Mouse (Mus musculus): ENCODE results near the gene 1700030J22Rik. TPM values are rescaled to one million over a fixed set of nuclear protein-coding genes. Genes with fewer than 3 reads are reported as not detected.

Gene 1700030J22Rik
- total RNA-seq, 2 experiments from 2014 or later, result 0.29 to 0.40 TPM

DNA sequence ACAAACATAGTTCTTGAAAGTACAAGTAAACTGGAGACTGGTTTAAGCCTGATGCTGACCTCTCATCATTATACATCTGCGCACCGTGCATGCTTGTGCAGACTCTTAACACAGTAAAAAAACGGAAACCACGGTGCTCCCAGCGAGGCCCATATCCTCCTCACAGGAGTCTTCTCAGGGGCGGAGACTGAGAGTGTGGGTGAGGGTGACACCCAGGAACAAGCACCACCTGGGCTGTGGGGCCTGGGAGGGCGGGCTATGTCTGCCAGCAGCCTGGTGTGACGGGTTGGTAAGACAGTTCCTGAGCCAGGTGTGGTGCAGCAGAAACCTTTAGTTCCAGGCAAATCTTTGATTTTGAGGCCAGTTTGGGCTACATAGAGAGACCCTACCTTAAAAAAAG, 26.3 kb downstream of the 1700030J22Rik start:
- no peak for ATAC-seq (ENCODE audit: poor library complexity, severe bottlenecking)

DNA sequence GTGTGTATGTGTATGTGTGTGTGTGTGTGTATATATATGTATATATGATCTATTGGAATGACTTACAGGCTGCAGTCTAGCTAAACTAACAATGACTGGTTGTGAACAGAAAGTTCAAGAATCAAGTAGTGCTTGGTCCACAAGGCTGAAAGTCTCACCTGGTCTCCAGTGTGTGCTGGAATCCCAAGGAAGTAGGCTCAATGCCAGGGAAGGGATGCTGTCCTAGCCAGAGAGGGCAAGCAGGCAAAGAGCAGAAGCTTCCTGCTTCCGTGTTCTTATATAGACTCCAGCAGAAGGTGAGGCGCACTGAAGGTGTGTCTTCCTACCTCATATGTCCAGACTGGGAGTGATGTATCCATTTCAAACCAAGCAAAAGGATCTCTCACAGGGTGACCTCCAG, 27.0 kb downstream of the 1700030J22Rik start:
- no peak for ATAC-seq (ENCODE audit: poor library complexity, severe bottlenecking)

DNA sequence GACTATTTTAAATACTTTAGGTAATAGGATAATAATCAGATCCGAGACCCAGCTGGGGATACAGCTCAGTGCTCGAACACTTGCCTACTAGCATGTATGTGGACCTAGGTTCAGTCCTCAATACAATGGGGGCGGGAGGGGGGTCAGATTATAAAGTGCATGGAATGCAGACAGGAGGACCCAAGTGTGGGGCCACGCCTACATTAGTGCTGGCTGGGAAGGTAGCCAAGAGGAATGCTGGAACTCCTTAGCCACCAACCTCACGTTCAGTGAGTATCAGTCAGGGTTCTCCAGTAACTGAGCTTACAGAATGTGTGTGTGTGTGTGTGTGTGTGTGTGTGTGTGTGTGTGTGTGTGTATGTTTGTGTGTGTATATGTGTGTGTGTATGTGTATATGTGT, 27.4 kb downstream of the 1700030J22Rik start:
- no peak for ATAC-seq (ENCODE audit: poor library complexity, severe bottlenecking)

DNA sequence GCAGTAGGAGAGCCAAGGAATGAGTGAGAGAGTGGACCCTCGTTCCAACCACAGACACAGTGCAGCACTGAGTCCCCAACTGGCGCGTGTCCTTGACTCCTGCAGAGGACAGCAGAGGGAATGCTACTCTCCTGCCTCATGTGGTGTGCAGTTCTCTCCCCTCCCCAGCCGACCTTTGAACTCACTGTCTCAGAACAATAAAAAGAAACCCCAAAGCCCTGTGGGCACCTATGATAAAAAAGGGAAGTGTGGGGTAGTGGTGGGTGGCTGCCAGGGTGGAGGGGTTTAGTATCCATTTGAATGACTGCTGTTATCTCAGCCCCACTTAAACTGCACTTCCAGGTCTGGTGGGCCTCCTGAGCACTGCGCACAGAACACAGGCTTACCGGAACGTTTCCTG, 31.2 kb downstream of the 1700030J22Rik start:
- ATAC-seq (ENCODE audit: poor library complexity, severe bottlenecking), result no peak

DNA sequence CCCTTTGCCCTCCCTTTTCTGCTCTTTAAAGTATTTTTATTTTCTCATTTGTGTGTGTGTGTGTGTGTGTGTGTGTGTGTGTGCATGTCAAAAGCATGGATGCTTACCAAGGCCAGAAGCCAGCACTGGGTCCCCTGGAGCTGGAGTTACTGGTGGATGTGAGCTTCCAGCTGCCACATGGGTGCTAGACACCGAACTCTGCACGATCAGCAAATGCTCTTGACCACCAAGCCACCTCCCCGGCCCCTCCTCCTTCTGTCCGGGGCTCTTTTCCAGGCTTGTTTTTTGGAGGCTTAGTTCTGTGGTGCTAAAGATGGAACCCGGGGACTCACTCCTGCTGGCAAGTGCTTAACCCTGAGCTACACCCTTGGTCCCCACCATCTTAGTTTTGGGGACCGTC, 31.9 kb downstream of the 1700030J22Rik start:
- no peak for ATAC-seq (ENCODE audit: poor library complexity, severe bottlenecking)

DNA sequence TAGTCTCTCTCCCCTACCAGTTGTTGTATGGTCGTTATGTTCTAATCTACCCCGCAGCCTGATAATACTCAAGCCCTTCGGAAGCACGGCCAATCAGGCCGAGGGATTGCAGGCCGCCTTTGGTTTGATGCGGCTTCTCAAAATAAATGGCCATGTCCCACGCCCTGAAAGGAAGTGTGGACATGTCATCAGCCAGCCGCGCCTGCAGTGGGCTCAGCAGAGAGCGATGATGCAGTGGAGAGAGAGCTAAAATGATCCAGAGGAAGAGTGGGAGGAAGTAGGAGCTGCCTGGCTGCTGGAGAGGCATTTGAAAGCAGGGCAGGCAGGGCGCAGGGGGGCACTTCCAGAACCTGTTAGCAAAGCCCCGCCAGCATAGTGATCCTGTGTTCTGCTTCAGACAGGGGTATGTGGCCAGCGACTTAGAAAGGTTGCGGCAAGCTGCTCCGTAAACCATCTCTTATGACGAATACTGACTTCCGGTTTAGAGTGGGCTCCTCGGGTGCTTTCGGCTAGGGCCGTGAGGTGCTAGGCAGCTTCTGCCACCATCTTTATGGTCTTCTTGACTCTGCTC, 32.4 kb downstream of the 1700030J22Rik start:
- ATAC-seq (ENCODE audit: poor library complexity, severe bottlenecking), result peak; percentile 54

DNA sequence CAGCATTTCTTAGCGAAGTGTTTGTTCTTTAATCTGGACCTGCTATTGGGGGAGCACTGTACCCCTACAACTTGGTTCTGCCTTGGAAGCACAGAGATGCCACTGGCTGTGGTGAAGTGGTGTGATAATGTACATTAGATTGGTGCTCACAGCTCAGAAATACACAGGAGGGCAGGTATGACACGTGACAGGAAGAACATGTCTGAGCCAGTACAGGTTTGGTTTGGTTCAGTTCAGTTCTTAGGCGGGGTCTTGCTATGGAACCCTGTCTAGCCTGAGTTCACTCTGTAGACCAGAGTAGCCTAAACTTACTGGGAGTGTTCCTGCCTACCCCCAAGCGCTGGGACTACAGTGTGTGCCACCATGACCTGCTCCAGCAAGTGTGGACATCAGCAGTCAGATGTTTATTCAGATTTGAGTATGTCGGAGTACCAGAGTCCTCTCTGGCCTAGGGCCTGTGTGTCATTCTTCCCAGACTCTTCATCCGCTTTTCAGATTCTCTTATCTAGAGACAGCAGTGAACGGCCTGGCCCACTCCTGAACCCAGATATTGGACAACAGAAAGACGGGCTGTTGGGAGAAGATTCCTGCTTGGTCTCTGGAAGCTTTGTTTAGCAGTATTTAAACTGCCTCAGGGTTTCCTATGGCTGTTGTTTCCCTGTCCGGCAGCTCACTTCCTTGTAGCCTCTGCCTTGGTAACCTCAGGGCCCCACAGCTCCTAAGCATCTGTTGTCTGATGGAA, 33.4 kb downstream of the 1700030J22Rik start:
- no peak for ATAC-seq (ENCODE audit: poor library complexity, severe bottlenecking)

DNA sequence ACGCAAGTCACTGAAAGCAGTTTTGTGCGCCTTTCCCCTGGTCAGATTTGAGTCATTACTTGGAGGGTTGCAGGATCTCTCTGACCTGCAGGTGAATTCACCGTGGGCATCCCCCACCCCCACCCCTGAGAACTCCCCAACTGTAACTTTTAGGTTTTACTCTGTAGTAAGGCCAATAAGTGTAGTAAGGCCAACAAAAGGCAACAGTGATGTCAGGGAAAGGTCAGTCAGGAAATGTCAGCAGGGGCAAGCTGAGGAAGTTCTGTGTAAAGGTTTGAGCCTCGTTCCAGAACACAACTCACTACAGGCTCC, 34.4 kb downstream of the 1700030J22Rik start:
- ATAC-seq (ENCODE audit: poor library complexity, severe bottlenecking), result 0 out of 2 replicates have a peak, but pooled peaks have one; percentile 10

DNA sequence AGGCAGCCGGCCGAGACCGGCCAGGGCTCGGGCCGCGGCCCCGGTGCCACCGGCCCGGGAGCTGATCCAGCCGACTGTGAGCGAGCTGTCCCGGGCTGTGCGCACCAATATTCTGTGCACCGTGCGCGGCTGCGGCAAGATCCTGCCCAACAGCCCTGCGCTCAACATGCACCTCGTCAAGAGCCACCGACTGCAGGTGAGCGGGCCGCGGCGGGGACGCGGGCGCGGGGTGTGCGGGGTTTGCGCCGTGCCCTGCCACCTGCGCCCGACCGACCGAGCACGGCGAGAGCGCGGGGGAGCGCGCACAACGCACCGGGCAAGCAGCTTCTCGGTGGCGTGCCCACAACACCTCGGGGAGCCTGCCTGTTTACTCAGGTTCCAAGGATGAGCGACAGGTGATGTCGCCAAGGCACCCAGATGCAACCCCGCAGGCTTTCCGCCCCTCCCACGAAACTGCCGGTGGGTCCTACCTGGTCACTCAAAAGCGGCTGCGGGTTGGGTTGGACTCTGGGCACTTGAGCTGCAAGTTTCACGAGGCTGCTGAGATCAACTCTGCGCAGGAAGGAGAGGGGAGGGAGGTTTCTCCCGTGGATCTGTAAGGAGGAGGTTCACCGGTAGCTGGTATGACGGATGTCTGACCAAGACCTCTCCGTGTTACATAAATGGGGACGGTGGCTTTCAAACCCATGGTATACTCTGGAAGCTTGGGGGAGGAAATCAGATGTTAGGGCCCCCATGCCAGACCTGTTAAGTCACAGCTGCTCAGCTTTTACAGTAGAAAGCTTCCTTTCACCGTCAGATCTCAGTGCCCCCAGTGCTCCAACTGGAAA, 35.0 kb downstream of the 1700030J22Rik start:
- 0 out of 2 replicates have a peak, but pooled peaks have one; percentile 8 for ATAC-seq (ENCODE audit: poor library complexity, severe bottlenecking)

DNA sequence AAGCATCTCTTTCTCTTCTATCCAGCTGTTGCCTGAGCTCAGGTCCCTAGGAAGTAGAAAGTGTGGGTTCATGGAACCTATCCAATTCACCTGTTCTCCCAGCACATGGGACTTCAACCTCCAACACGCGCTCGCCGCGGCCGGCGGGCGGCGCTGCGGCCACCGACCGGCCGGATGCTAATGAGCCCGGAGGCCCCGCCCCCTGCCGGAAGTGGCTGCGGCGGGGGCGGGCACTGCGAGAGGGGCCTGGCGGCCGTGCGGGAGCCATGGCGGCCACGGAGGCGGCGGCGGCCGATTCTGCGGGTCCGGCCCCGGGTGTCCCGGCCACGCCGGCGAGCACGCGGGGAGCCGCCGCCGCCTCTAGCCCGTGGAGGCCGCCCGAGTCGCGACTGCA, 35.6 kb downstream of the 1700030J22Rik start, which contains the start of gene Atmin:
Atmin (plus strand) TSS at position 233 of the 394 bp plus-strand sequence.
- ATAC-seq (ENCODE audit: poor library complexity, severe bottlenecking), result peak; percentile 85

DNA sequence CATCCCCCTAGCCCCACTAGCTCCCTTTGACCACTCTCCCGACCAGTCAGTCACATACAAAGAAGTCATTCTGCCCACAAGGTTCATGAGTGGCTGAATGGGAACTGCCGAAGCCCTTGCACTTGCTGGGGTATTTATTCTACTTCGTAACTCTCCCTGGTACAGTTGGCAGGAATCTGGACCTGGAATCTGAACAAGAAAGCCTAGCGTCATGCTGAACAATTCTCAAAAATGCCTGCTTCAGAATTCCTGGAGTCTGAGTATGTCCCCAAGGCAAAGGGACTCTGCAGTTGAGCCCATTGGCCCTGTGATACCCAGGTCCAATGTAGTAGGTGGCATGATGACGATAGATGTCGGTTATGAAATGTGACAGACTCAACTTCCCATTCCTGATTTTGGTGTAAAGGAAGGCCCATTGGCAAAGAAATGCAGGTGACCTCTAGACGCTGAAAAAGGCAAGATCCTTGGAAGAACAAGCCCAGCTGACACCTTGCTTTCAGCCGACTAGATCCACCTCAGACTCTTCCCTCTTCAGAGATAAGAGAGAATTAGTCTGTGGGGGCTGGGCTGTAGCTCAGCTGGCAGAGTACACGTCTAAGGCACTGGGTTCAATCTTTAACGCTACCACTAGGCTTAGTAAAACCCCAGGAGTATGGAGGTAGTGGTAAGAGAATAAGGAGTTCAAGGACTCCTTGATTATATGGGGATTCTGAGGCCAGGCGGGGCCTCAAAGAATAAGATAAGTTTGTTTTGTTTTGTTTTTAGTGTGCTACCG, 36.3 kb downstream of the 1700030J22Rik start:
- no peak for ATAC-seq (ENCODE audit: poor library complexity, severe bottlenecking)

DNA sequence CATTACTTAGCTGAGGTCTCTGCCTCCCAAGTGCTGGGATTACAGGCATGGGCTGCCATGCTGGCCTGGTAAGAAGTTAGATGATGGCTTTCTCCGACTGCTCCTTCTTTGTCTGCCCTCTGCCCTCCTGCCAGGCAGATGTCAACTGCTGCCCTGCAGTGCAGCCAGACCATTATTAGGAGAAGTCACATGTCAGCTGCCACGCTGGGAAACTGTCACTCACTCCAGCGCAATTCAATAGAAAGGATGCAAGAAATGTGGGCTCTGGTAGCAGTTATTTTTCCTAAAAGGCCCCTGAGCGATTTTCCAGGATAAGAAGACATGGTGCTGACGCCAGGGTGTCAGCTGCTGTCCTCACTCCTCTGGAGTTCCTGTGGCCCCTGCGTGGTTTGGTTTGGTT, 43.3 kb downstream of the 1700030J22Rik start:
- no peak for ATAC-seq (ENCODE audit: poor library complexity, severe bottlenecking)

DNA sequence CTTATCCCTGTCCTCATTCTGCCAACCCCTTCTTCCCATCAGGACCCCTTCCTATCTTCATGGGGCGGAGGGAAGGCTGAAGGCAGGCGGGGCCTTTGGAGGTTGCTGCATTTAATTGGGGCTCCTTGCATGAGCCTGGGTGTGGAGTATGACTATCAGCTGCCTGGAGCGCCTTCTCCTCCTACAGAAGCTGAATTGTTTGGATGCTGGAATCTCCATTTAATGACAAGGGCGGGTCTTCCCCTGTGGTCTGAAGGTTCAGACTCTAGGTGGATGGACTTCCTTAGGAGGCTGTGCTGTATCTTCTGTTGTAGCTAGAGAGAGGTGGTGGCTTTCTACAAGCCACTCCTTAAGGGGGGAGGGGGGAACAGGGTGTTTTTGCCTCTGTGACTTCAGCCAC, 43.8 kb downstream of the 1700030J22Rik start:
- no peak for ATAC-seq (ENCODE audit: poor library complexity, severe bottlenecking)

DNA sequence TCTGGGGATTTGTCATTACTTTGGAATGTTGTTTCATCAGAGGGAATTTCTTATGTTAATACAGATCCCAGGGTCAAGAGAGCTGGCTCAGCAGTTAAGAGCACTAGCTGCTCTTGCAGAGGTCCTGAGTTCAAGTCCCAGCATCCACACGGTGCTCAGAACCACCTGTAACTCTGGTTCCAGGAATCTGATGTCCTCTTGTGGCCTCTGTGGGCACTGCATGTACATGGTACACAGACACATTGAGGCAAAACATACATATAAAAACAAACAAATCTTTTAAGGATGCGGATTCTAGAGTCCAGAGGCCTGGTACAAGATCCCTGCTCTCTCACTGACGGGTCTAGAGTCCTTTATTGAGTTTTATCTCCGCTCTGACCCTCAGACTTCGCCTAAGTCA, 50.2 kb downstream of the 1700030J22Rik start:
- no peak for ATAC-seq (ENCODE audit: poor library complexity, severe bottlenecking)

DNA sequence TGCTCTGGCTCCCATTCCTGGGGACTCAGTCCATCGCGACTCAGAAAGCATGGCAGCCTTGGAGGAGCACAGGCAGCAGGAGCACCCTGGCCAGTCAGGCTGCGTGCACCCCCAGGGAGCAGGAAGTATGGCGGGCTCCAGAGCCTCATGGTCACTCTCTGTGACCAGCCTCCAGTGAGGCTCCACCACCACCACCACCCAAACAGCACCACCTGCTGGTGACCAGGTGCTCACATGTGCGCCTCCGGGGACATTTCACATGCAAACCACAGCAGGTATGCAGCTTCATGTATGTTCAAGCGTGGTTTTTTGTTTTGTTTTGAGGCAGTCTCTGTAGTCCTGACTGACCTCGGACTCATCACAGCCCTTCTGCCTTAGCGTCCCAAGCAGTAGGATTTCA, 50.9 kb downstream of the 1700030J22Rik start:
- peak; percentile 86 for ATAC-seq (ENCODE audit: poor library complexity, severe bottlenecking)

DNA sequence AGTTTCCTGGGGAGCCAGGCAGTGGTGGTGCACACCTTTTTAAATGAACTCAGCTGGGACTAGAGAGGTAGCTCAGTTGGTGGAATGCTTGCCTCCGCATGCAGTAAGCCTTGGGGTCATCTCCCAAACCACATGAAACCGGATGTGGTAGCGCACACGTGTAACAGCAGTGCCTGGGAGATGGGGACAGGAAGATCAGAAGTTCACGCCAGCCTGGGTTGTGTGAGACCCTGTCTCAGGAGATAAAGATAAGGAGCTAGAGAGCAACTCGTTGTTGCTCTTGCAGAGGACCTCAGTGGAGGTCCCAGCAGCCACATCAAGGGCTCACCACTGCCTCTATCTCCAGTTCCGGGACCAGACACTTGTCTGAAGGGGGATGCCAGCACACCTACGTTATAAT, 55.2 kb downstream of the 1700030J22Rik start:
- no peak for ATAC-seq (ENCODE audit: poor library complexity, severe bottlenecking)

DNA sequence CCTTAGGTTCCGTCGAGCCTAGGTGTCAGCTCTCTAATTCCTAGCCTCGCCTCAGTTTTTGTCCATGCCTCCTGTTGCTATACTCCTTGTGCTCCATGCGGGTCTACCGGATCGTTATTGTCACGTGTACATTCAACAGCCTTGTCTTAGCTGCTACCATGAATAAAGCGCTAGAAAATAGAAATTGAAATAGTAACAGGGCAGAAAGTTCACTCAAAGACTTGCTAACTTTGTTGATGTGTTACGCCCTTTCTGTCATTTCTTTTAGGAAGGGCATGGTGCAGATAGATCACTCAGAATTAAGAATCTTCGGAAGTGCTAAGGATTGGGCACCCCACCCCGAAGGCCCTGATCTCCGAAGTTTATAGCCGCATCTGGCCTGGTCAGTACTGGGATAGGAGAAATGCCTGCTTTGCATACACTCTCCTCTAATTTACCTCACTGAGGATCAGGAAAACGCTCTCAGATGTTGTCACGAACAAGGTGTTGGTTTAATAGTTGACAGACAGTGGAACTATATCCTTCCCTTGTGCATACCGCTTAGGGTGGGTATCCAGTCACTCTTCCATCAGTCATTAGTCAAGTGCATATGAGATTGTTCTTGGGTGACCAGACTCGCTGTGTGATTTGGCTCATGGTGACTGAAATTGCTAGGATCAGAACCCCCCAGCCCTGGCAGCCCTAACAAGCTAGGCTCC, 56.5 kb downstream of the 1700030J22Rik start:
- no peak for ATAC-seq (ENCODE audit: poor library complexity, severe bottlenecking)

DNA sequence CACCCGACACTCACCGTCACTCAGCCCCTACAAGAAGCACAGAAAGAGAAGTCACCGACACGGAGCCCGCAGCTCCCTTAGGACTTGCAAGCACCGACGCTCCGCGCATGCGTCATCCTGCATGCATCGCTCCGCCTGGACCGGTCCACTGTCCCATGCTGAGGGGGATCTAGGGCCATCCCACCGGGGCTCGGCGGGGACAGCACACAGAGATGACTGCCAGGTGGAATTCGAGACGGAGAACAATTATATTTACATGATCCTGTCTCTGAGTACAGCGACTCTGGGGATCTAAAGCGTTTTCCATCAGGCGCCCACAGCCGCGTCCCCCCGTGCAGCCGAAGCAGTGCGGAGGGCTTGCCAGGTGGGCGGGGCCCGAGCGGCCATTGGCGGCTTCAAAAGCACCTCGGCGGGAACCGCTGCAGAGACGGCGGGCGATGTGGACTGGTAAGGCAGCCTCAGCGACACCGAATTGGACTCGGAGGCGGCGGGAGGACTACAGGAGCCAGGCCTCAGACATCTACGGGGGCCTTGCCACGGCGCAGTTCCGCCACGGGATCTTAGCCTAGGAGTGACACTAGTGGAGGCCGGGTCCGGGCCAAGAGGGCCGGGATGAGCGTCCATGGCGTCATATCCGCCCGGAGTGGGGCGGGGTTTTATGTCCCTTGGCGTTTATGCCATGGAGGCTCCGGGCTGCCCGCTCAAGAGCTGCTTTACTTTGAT, 57.3 kb downstream of the 1700030J22Rik start, which contains the start of the genes Cmc2 and Cenpn:
Cmc2 (minus strand) TSS at position 119 of the 723 bp plus-strand sequence.
Cenpn (plus strand) TSS at position 394 of the 723 bp plus-strand sequence.
- ATAC-seq (ENCODE audit: poor library complexity, severe bottlenecking), result peak; percentile 85

DNA sequence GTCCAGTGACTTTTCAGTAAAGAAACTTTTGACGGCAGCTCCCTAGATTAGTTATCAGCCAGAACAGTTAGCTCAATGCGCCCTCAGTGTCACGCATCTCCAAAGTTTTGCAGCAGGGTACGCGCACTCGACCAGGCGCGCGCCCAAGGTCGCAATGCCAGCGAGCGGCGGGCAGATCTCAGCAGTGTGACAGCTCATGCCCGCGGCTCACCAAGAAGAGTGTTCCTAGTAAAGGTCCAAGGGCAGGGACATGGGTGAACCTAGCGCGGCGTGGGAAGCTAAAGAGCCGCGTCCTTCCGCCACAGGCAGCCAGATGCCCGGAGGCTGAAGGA, 57.8 kb downstream of the 1700030J22Rik start:
- peak; percentile 64 for ATAC-seq (ENCODE audit: poor library complexity, severe bottlenecking)

All from megakaryocyte, adult 5-6 weeks (primary cell).